Mouse (Mus musculus): ENCODE measurements around the gene Srek1. TPM values are rescaled to one million over a fixed set of nuclear protein-coding genes. Genes with fewer than 3 reads are reported as not detected.

Gene Srek1
- total RNA-seq, 2 experiments from 2014 or later: 40.9 to 50.4 TPM

GRCm38 (mm10) chr13:103711406-103712025 is 62.9 kb downstream of the Srek1 start:
- DNase-seq: peak; percentile 66

GRCm38 (mm10) chr13:103710359-103710781 is 64.0 kb downstream of the Srek1 start:
- DNase-seq: peak; percentile 44

- DNase-seq: no peak
Observed at GRCm38 (mm10) chr13:103705436-103705978, 68.9 kb downstream of the Srek1 start.

GRCm38 (mm10) chr13:103703833-103704232 is 70.6 kb downstream of the Srek1 start:
- no peak for DNase-seq

GRCm38 (mm10) chr13:103703386-103703785 is 71.0 kb downstream of the Srek1 start:
- peak; percentile 91 for DNase-seq

GRCm38 (mm10) chr13:103702266-103702665 is 72.1 kb downstream of the Srek1 start:
- DNase-seq: no peak

- no peak for DNase-seq
Observed at GRCm38 (mm10) chr13:103700752-103701151, 73.7 kb downstream of the Srek1 start.

- no peak for DNase-seq
Observed at GRCm38 (mm10) chr13:103697993-103698392, 76.4 kb downstream of the Srek1 start.

- DNase-seq: peak; percentile 62
Observed at GRCm38 (mm10) chr13:103696164-103696563, 78.2 kb downstream of the Srek1 start.

- no peak for DNase-seq
Observed at GRCm38 (mm10) chr13:103695456-103695855, 79.0 kb downstream of the Srek1 start.

Other genes starting within 250 kb of the Srek1 start
- gene Erbin, start 145.9 kb upstream of the Srek1 start, total RNA-seq (2021): 10 to 100 TPM; 82.6 to 85.9 TPM

Data from heart, postnatal 4 days (tissue).